8 mouse cellular contexts compared by ENCODE assay signal in the genomic region with DNA sequence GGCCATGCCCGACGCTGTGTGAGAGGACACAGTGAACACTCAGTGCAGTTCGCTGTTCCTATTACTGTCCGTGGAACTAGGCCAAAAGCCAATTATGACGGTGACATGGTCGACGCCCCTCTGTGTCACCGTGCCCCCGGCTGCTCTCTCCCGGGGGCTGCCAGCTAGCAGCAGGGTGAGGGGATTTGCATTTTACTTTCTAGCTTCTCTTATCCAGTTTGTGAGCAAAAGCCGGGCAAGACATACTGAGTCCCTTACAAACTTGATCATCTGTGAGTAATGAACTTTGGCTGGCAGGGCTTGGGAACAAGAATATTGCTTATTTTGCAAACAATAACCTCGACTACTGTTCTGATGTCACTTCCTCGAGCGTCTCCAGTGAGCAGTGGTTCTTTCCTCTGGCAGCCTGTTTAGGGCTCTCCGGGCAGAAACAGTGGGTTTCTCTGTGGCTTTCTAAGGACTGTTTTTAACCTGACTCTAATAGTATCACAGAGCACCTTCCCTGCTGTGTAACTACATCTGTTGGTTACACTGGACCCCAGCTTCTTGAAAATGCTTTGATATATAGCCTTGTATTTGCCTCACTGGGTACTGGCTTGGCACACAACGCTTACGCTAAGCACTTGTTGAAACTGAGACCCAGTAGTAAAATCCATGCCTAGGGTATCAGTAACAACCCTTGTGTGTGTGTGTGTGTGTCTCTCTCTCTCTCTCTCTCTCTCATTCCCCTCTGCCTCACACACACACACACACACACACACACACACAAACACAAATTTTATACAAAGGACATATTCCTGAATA.
DNase-seq lines count a peak whose midpoint lies in the region; ATAC-seq lines count a peak whose summit lies in the region.

No protein-coding gene starts in this region.

- no peak overlapping the region for H3K9ac ChIP-seq in heart, embryonic 11.5 days (ENCODE audit: low read depth, low read length)
- H3K9ac ChIP-seq in forebrain, embryonic 13.5 days: no peak overlapping the region; the same call in 1 of the 2 replicates
- no peak overlapping the region for H3K9ac ChIP-seq in kidney, embryonic 14.5 days (ENCODE audit: low read depth, low read length)
- H3K9ac ChIP-seq in midbrain, embryonic 16.5 days (ENCODE audit: low read depth, low read length): no peak overlapping the region

- no peaks in the 10 kb centered on the region for H3K27me3 ChIP-seq in heart, embryonic 11.5 days (ENCODE audit: control insufficient read depth, insufficient read depth, low read length)
- no peaks in the 10 kb centered on the region for H3K27me3 ChIP-seq in forebrain, embryonic 13.5 days
- no peaks in the 10 kb centered on the region for H3K27me3 ChIP-seq in kidney, embryonic 14.5 days (ENCODE audit: control insufficient read depth, insufficient read depth, low read length)
- H3K27me3 ChIP-seq in midbrain, embryonic 16.5 days (ENCODE audit: control insufficient read depth, insufficient read depth, low read depth, low read length): no peaks in the 10 kb centered on the region

- H3K4me1 ChIP-seq in heart, embryonic 11.5 days (ENCODE audit: control insufficient read depth, insufficient read depth, low read length): peaks cover 16% of the 10 kb centered on the region
- peaks cover 39% of the 10 kb centered on the region for H3K4me1 ChIP-seq in forebrain, embryonic 13.5 days
- 0 out of 2 replicates have a peak, but pooled peaks cover 13% of the 10 kb centered on the region for H3K4me1 ChIP-seq in kidney, embryonic 14.5 days (ENCODE audit: control insufficient read depth, insufficient read depth, low read length)
- H3K4me1 ChIP-seq in midbrain, embryonic 16.5 days (ENCODE audit: control insufficient read depth, insufficient read depth, low read length): peaks cover 14% of the 10 kb centered on the region

- no peak overlapping the region for H3K27ac ChIP-seq in heart, embryonic 11.5 days (ENCODE audit: low read depth, low read length)
- peak overlapping the region; percentile 46 for H3K27ac ChIP-seq in forebrain, embryonic 13.5 days
- H3K27ac ChIP-seq in kidney, embryonic 14.5 days (ENCODE audit: low read depth, low read length): peak overlapping the region; percentile 3; the same call in 1 of the 2 replicates
- H3K27ac ChIP-seq in midbrain, embryonic 16.5 days (ENCODE audit: low read length): 0 out of 2 replicates have a peak overlapping the region, but pooled peaks have one; percentile 17

- DNase-seq in heart, adult 11 months: peak; percentile 95
- no peak for DNase-seq in gastrocnemius, postnatal 4 days (ENCODE audit: low spot score in 2 of 2)
- no peak for DNase-seq in frontal cortex, postnatal 14 days (ENCODE audit: low spot score in 2 of 2)
- no peak for DNase-seq in right cerebral cortex, adult 2 months (ENCODE audit: low spot score in 2 of 2)

- H3K4me2 ChIP-seq in heart, embryonic 11.5 days: no peak overlapping the region
- peak overlapping the region; percentile 41 for H3K4me2 ChIP-seq in forebrain, embryonic 13.5 days
- no peak overlapping the region for H3K4me2 ChIP-seq in kidney, embryonic 14.5 days (replicated peaks; ENCODE audit: low read depth, low read length)
- H3K4me2 ChIP-seq in midbrain, embryonic 16.5 days (ENCODE audit: low read length): peak overlapping the region; percentile 2; the same call in 1 of the 2 replicates

- 51% methylated on average over 17 of the region's 17 CpGs for WGBS in heart, embryonic 11.5 days (ENCODE audit: insufficient replicate concordance)
- 27% methylated on average over 17 of the region's 17 CpGs for WGBS in forebrain, embryonic 13.5 days
- WGBS in kidney, embryonic 14.5 days: 45% methylated on average over 17 of the region's 17 CpGs
- 35% methylated on average over 17 of the region's 17 CpGs for WGBS in midbrain, embryonic 16.5 days

- no peaks in the 10 kb centered on the region for H3K9me3 ChIP-seq in heart, embryonic 11.5 days (replicated peaks; ENCODE audit: control insufficient read depth, low read length)
- H3K9me3 ChIP-seq in forebrain, embryonic 13.5 days (replicated peaks): no peaks in the 10 kb centered on the region
- no peaks in the 10 kb centered on the region for H3K9me3 ChIP-seq in kidney, embryonic 14.5 days (ENCODE audit: control insufficient read depth, low read length)
- no peaks in the 10 kb centered on the region for H3K9me3 ChIP-seq in midbrain, embryonic 16.5 days (replicated peaks; ENCODE audit: control insufficient read depth, low read length, poor library complexity, severe bottlenecking)

- H3K36me3 ChIP-seq in heart, embryonic 11.5 days (ENCODE audit: control insufficient read depth, insufficient read depth, low read length): no peaks in the 10 kb centered on the region
- no peaks in the 10 kb centered on the region for H3K36me3 ChIP-seq in forebrain, embryonic 13.5 days (ENCODE audit: poor library complexity, severe bottlenecking)
- no peaks in the 10 kb centered on the region for H3K36me3 ChIP-seq in kidney, embryonic 14.5 days (ENCODE audit: control insufficient read depth, insufficient read depth, low read length)
- H3K36me3 ChIP-seq in midbrain, embryonic 16.5 days (ENCODE audit: control insufficient read depth, insufficient read depth, low read length): no peaks in the 10 kb centered on the region

- no peak overlapping the region for H3K4me3 ChIP-seq in heart, embryonic 11.5 days (ENCODE audit: low read depth, low read length)
- no peak overlapping the region for H3K4me3 ChIP-seq in forebrain, embryonic 13.5 days
- H3K4me3 ChIP-seq in kidney, embryonic 14.5 days (ENCODE audit: low read length): no peak overlapping the region
- no peak overlapping the region for H3K4me3 ChIP-seq in midbrain, embryonic 16.5 days (ENCODE audit: low read depth, low read length)

- ATAC-seq in heart, embryonic 11.5 days (replicated peaks; ENCODE audit: insufficient number of reproducible peaks, low FRiP score, low TSS enrichment): no peak
- peak; percentile 56 for ATAC-seq in forebrain, embryonic 13.5 days
- peak; percentile 82; the same call in 1 of the 2 replicates for ATAC-seq in kidney, embryonic 14.5 days (ENCODE audit: low FRiP score, low TSS enrichment)
- ATAC-seq in midbrain, embryonic 16.5 days: peak; percentile 49; the same call in 1 of the 2 replicates

Comparison
In these comparisons a context has a peak if more than half of its experiments do, and no peak if none do; other contexts are left out.
1. H3K4me2 ChIP-seq: peak in forebrain, embryonic 13.5 days (single experiment) and midbrain, embryonic 16.5 days (single experiment); none in heart, embryonic 11.5 days (single experiment) and kidney, embryonic 14.5 days (single experiment).